Mouse (Mus musculus) brain, embryonic 14.5 days (tissue): ENCODE measurements at regions not wholly inside any gene's neighbourhood (a gene's known extent, or its start where the extent isn't known, plus 50 kb on each side); places are given as distances from the start of the nearest gene placed in this dataset.

Source experiments
- DNase-seq: peaks from one replicate; pipeline ENCODE4 v3.0.0-alpha.2; 2011; ENCODE audit warnings: low read depth
- CTCF ChIP-seq: fragments of 200-500 bp; IDR thresholded peaks from 2 replicates; pipeline ENCODE4 v1.5.1; 2012; ENCODE audit warnings: inconsistent platforms, mild to moderate bottlenecking, moderate library complexity, borderline replicate concordance; ENCODE audit not compliant: insufficient read depth, insufficient read length; ENCODE audit errors: extremely low read depth
- POLR2A ChIP-seq: fragments of 200-500 bp; IDR thresholded peaks from 2 replicates; pipeline ENCODE4 v1.6.1; 2012; ENCODE audit warnings: mild to moderate bottlenecking, inconsistent platforms, borderline replicate concordance; ENCODE audit not compliant: poor library complexity, insufficient read depth, insufficient read length, severe bottlenecking; ENCODE audit errors: extremely low read depth

DNA sequence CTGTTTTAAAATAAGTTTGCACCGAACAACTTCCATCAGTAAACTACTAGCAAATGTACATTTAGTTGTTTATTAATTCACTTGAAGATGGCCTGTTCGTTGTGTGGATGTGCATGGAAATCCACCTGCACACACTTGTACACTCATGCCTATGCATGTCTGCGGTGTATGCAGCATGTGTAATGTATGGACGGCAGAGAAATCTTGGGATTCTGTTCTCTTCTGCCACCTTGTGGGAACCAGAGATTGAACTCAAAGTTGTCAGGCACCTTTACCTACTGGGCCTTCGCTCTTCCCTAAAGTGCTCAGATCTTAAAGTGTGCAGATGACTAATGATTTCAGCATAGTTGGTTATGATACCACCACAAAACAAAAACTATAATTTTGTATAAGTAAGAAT, 137.4 kb downstream of the Kitl start:
- peak; percentile 81 for DNase-seq
- TF ChIP-seq POLR2A, result no peak
- peak; percentile 64; the same call in 1 of the 2 replicates for TF ChIP-seq CTCF

DNA sequence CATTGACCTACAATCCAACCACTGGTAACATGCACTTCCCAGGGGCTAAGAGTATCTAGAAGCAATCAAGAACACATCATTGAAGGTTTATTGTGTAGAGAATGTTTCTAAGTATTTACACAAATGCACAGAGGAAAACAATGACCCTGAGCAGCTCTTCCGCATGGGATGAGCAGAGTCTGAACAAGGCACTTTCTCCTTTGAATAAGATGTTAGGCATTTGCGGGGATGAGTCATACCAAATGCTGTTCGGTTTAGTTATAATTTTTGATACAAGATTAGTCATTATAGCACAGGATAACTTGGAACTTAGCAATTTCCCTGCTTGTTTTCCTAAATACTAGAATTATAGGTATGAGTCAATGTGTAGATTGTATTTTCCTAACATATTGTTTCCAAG, 137.9 kb downstream of the Kitl start:
- TF ChIP-seq POLR2A (no peak), CTCF (no peak)
- no peak for DNase-seq

DNA sequence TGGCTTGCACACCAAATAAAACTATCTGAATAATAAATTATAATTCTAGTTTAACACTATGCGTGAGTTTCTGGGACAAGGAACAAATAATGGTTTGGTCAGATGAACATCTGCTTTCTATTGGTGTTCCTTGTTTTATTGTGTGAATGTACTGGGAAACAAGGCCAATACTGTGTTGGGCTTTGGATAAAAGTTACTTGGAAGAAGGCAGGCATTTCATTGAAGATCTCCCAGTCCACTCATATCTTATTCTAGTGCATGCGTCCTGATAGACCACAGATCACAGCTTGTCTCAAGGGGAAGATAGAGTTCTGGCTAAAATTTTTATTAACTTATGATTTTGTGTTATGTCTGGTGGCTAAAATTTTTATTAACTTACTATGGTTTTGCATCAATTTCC, 140.1 kb downstream of the Kitl start:
- TF ChIP-seq CTCF, result no peak
- TF ChIP-seq POLR2A, result no peak
- no peak for DNase-seq

GRCm38 (mm10) chr10:100159843-100160531, 144.6 kb downstream of the Kitl start:
- TF ChIP-seq POLR2A (no peak), CTCF (no peak)
- peak; percentile 21 for DNase-seq

GRCm38 (mm10) chr10:100160532-100160852, 145.1 kb downstream of the Kitl start:
- no peak for DNase-seq
- no peak for TF ChIP-seq POLR2A
- TF ChIP-seq CTCF, result no peak

- no peak for TF ChIP-seq CTCF
- no peak for TF ChIP-seq POLR2A
- DNase-seq, result no peak
Measured at GRCm38 (mm10) chr10:100161117-100161516, 145.7 kb downstream of the Kitl start.

DNA sequence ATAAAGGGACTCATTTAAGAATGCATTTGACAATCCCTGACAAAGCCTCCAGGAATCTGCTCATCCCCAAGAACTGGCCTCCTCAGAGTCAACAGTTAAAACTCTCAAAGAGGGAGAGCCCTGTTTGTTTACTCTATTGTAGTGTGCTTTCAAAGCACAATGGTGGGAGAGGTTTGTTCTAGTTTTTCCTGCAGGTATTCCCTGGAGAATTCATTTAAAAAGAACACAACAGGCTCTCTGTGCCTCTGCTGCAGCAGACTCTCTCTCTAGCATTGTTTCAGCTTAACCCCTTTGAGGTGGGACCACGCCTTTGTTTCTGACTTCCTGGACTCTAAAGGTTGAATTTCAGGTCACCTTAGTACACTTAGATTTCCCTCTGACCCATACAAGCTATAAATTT, 149.1 kb downstream of the Kitl start:
- DNase-seq, result no peak
- no peak for TF ChIP-seq POLR2A
- no peak for TF ChIP-seq CTCF

DNA sequence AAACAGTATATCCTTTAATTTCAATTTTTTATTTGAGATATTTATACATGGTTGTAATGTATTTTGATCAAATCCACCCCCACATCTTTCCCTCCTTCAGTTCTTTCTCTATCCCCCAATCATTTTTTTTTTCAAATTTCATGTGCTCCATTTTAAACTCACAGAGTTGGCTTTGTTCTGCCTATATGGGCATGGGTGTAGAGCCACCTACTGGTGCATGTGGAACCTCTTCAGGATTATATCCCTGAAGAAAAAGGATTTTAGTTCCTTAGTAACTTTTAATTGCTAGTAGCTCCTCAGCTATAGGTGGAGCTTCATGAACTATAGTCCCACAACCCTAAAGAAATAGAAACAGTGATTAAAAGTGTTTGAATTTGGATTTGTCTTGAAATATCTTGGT, 155.4 kb downstream of the Kitl start:
- TF ChIP-seq CTCF, result peak; percentile 28; the same call in 1 of the 2 replicates
- TF ChIP-seq POLR2A, result no peak
- peak; percentile 50 for DNase-seq

GRCm38 (mm10) chr10:100197673-100198072, 137.8 kb upstream of the Gm4301 start:
- DNase-seq, result no peak
- TF ChIP-seq CTCF, result no peak
- no peak for TF ChIP-seq POLR2A

- TF ChIP-seq POLR2A (no peak), CTCF (no peak)
- no peak for DNase-seq
Measured at GRCm38 (mm10) chr10:100199090-100199690, 136.3 kb upstream of the Gm4301 start.

- peak; percentile 63 for DNase-seq
- no peak for TF ChIP-seq POLR2A
- TF ChIP-seq CTCF, result no peak
Measured at GRCm38 (mm10) chr10:100200431-100200830, 135.0 kb upstream of the Gm4301 start.
